Mouse (Mus musculus): ENCODE data around the gene Gnptg. TPM values are rescaled to one million over a fixed set of nuclear protein-coding genes. Genes with fewer than 3 reads are reported as not detected.

Gene Gnptg
- 26.0 and 28.1 TPM in 2 replicates for polyA plus RNA-seq (2015; fragmentation: Nextera tagmentation; extraction: Ambion mirVana)

DNA sequence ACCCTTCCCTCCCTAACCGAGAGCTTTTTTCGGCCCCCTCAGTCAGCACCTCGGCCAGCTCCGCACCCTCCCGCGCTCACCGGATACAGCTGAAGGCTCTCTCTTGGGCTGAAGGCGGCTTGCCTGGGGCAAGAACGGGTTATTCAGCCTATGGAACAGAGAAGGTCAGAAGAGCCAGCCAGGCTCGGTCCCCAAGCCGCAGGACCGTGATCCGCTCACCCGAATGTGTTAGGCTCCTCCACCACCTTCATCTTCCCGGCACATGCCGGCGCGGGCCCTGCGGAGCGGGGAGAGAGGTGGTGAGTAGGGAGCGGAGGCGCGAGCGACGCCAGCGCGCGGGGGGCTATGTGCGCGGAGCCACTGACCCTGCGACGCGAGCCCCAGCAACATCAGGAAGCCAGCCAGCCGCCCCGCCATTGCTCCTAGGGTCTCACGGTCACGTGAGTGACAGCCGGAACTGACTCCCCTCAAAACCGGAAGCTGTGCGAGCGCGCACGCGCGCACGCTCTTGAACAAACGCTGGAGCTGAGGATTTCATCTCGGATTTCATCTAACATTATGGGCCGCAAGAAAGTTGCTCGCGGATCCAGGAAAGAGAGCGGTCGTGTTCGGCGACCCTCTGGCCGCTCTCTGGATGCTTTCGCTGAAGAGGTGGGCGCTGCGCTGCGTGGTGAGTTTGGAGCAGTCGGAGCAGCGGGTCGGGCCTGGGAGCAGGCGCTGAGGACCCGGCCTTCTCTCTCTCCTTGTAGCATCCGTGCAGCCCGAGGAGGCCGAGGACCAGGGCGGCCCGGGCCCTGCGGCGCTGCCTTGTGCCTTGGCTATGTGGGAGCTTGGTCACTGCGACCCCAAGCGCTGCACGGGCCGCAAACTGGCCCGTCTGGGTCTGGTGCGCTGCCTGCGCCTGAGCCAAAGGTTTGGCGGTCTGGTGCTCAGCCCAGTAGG lies at the start of gene Gnptg, which contains the start of gene Tsr3:
TSS of gene Gnptg (minus strand) at position 430 of the 942 bp plus-strand sequence.
TSS of gene Tsr3 (plus strand) at position 476 of the 942 bp plus-strand sequence.

DNA sequence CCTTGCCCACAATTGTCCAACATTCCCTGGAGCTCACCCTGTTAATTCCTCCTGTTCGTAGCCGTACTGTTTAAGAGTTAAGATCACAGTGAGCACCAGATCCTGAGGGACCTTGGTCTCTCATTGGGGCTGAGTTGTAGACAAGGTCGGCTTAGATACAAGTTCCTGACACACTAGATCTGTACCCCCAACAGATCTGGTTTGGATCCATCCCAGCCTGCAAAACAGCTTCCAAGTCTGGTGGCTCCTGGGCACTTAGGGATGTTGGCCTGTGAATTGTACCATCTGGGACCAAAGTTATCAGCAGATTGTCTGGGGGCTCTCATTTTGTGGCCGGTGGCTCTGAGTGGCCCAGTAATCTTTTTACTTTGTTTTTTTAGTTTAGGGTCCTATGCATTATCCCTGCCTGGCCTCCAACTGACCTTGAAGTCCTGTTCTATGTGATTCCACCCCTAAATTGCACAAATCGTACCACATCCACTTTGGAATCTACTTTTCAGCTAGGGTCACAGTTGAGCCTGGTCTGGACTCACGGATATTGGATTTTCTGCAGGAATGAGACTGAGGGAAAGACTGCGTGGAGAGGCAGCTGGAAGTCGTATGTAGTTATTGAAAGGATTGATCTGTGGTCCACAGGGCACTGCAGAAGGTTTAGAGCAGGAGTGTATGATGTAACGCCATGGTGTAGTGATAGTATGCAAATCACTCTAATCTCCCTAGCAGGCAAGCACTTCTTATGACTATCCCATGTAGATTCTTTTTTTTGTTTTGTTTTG lies 34.8 kb upstream of the Gnptg start, which contains the start of gene Ube2i:
TSS of gene Ube2i (minus strand) at position 52 of the 776 bp plus-strand sequence.

DNA sequence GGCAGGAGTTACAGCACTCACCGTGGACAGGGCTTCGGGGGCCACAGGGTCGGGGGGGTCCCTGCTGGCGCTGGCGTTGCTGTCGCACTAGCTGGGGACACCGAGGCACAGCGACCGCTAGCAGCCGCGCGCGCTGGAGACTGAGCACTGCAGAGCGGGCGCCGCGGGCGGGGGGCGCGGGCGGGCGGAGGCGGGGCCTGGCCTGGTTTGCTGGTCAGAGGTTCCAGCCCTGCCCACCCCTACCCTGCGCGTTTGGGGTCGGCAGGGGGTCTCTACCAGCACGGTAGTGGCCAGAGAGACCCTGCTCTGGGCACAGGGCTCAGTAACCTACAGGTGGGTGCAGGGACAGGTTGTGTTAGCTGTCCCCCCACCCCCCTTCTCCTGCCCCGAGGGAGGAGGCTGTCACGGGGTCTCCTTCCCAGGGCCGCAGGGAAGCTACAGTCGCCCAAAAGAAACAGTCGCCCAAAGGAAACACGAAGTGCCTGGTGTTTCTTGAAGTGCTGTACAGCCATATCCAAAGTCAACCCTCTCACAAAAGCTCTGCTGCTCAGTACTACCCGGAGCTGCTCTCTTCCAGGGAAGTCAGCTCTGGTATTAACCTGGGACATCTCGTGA lies 16.3 kb upstream of the Gnptg start, which contains the start of gene Baiap3:
TSS of gene Baiap3 (minus strand) at position 225 of the 615 bp plus-strand sequence.

DNA sequence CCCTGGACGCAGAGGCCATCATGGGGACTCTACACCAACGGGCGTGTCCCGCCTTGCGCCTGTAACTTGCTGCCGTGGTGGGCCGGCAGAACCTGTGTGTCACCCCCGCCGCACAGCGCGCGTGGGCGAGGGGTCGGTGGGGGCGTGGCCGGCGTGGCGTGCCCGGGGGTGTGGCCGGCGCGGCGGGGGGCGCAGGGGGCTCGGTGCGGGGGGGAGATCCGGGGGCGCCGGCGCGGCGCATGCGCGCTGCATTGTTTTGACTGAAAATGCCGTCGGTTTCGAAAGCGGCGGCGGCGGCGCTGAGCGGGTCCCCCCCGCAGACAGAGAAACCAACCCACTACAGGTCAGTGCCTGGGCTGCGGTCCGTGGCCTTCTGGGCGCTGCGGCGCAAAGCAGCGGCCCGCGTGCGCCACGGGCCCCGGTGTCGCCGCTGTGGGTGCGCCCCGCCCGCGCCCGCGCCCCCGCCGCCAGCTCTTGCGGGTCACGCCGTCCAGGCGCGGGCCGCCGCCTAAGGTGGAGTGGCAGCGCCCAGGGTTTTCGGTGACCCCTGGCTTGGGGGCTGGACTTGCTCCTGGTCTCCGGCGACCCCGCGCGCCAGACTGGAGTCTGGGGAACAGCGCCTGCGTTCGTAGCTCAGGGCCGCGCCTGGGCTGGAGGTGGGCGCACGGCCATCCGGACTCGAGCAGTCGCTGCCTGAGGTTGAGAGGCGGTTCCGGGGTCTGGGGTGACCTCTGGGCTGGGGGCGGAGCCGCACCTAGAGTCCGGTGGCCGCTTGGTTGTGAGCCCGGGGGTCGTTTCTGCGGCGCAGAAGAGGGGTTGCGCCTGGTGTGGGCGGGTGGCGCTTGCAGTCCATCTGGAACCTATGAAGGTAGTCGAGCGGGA lies 51.5 kb downstream of the Gnptg start, which contains the start of gene Unkl:
TSS of gene Unkl (plus strand) at position 248 of the 882 bp plus-strand sequence.

DNA sequence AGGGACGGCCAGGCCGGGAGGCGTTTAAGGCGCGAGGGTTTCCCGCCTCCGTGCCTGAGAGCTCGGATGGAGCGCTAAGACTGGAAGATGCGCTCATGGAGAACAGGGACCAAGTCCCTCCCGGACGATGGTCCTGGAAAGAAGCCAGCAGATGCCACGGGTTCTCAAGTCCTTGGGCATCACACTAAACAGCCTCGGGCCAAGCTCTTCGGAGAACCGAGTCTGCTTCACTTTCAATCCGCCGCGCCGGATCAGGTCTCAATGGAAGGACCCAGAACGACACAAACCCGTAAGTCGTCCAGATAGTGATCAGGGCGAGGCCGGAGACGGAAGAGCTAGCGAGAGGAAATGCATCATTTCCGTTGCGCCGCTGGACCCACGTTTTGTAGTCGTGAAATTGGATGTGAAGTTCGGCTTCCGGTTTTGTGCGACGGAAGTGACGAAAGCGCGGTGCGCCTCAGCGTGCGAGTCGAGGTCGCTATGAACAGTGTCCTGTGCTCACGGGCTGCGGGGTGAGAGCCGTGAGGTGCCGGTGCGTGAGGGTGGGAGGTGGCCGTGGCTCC lies 55.7 kb downstream of the Gnptg start, which contains the start of gene BC003965:
TSS of gene BC003965 (plus strand) at position 426 of the 563 bp plus-strand sequence.

Other genes with a start within 250 kb of the Gnptg start
- gene Cramp1l, start 224.3 kb downstream of the Gnptg start, polyA plus RNA-seq (2015; fragmentation: Nextera tagmentation; extraction: Ambion mirVana): 5.2 and 5.9 TPM in 2 replicates
- gene Ift140, start 224.0 kb downstream of the Gnptg start, polyA plus RNA-seq (2015; fragmentation: Nextera tagmentation; extraction: Ambion mirVana): 80.5 and 98.2 TPM in 2 replicates
- 24.2 and 26.6 TPM in 2 replicates for gene Tmem204, start 156.5 kb downstream of the Gnptg start, polyA plus RNA-seq (2015; fragmentation: Nextera tagmentation; extraction: Ambion mirVana)
- 18.4 and 24.4 TPM in 2 replicates for gene Telo2, start 124.2 kb downstream of the Gnptg start, polyA plus RNA-seq (2015; fragmentation: Nextera tagmentation; extraction: Ambion mirVana)
- not detected in 2 replicates for gene Ptx4, start 119.4 kb downstream of the Gnptg start, polyA plus RNA-seq (2015; fragmentation: Nextera tagmentation; extraction: Ambion mirVana)
- 10.8 and 11.8 TPM in 2 replicates for gene Clcn7, start 106.7 kb downstream of the Gnptg start, polyA plus RNA-seq (2015; fragmentation: Nextera tagmentation; extraction: Ambion mirVana)
- 0.05 TPM in 1 of 2 replicates, not detected in the other for gene Ccdc154, start 77.7 kb downstream of the Gnptg start, polyA plus RNA-seq (2015; fragmentation: Nextera tagmentation; extraction: Ambion mirVana)
- gene Gm38655, start 64.7 kb downstream of the Gnptg start, polyA plus RNA-seq (2015; fragmentation: Nextera tagmentation; extraction: Ambion mirVana): not detected in 2 replicates
- 21.3 and 22.5 TPM in 2 replicates for gene BC003965, start 55.6 kb downstream of the Gnptg start, polyA plus RNA-seq (2015; fragmentation: Nextera tagmentation; extraction: Ambion mirVana)
- gene Unkl, start 51.7 kb downstream of the Gnptg start, polyA plus RNA-seq (2015; fragmentation: Nextera tagmentation; extraction: Ambion mirVana): 5.4 and 5.9 TPM in 2 replicates
- gene Tsr3, start within 50 bp of the Gnptg start, polyA plus RNA-seq (2015; fragmentation: Nextera tagmentation; extraction: Ambion mirVana): 25.2 and 27.2 TPM in 2 replicates
- 1.3 and 2.4 TPM in 2 replicates for gene Baiap3, start 16.2 kb upstream of the Gnptg start, polyA plus RNA-seq (2015; fragmentation: Nextera tagmentation; extraction: Ambion mirVana)
- 345 and 350 TPM in 2 replicates for gene Ube2i, start 34.5 kb upstream of the Gnptg start, polyA plus RNA-seq (2015; fragmentation: Nextera tagmentation; extraction: Ambion mirVana)
- 19.5 and 34.4 TPM in 2 replicates for gene Prss34, start 58.3 kb upstream of the Gnptg start, polyA plus RNA-seq (2015; fragmentation: Nextera tagmentation; extraction: Ambion mirVana)
- gene Prss28, start 68.5 kb upstream of the Gnptg start, polyA plus RNA-seq (2015; fragmentation: Nextera tagmentation; extraction: Ambion mirVana): 0.32 TPM in 1 of 2 replicates, not detected in the other
- gene Prss29, start 78.5 kb upstream of the Gnptg start, polyA plus RNA-seq (2015; fragmentation: Nextera tagmentation; extraction: Ambion mirVana): not detected in 2 replicates
- 11.6 and 23.7 TPM in 2 replicates for gene Tpsab1, start 105.4 kb upstream of the Gnptg start, polyA plus RNA-seq (2015; fragmentation: Nextera tagmentation; extraction: Ambion mirVana)
- gene Tpsb2, start 126.2 kb upstream of the Gnptg start, polyA plus RNA-seq (2015; fragmentation: Nextera tagmentation; extraction: Ambion mirVana): 360 and 832 TPM in 2 replicates
- gene Tpsg1, start 129.1 kb upstream of the Gnptg start, polyA plus RNA-seq (2015; fragmentation: Nextera tagmentation; extraction: Ambion mirVana): 1.3 and 3.0 TPM in 2 replicates
- gene Cacna1h, start 193.7 kb upstream of the Gnptg start, polyA plus RNA-seq (2015; fragmentation: Nextera tagmentation; extraction: Ambion mirVana): 1.4 and 1.8 TPM in 2 replicates
- not detected in 2 replicates for gene Tekt4, start 214.5 kb upstream of the Gnptg start, polyA plus RNA-seq (2015; fragmentation: Nextera tagmentation; extraction: Ambion mirVana)

Measured in spleen, postnatal 0 days (tissue).